Mouse (Mus musculus): ENCODE data around the gene Dynlrb1.

Dynlrb1 gene

DNA sequence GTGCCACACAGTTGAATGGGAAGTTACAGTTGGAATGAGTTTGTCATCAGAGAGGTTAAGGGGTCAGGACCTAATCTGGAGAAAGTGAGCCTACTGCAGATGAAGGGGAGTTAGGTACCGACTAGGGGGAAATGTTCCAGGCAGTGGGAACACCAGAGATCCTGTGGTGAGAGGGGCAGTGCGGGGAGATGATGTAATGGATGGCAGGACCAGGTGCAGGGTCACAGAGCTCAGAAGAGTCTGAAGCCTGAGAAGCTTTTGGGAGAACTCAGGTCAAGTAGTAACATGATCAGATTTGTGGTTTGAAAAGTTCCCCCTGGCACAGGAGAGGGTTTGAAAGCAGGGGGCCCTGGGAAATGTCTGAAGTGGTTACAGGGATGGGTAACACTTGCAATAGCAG lies 43.8 kb downstream of the Dynlrb1 start:
- DNase-seq (ENCODE audit: low spot score in 2 of 2), result no peak

- DNase-seq (ENCODE audit: low spot score in 2 of 2), result no peak
Measured at GRCm38 (mm10) chr2:155283793-155284192, 47.5 kb downstream of the Dynlrb1 start.

- DNase-seq (ENCODE audit: low spot score in 2 of 2), result no peak
Measured at GRCm38 (mm10) chr2:155284647-155285046, 48.3 kb downstream of the Dynlrb1 start.

DNA sequence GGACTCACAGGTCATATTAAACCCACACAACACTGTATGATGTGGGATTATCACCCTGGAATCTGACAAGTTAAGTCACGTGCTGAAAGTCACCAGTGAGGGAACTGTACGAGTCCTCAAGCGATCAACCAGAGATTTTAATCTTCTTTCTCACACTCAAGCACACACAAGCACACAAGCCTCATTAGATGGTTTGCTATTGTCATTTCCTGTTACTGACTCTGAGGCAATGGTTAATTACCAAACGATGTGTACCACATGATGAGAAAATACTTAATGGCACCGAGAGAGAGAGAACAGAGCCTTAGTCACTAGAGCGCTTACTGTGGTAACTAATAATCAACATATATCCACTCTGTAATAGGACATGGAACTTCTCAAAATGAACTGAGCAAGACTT lies 49.4 kb downstream of the Dynlrb1 start:
- no peak for DNase-seq (ENCODE audit: low spot score in 2 of 2)

- no peak for DNase-seq (ENCODE audit: low spot score in 2 of 2)
Measured at GRCm38 (mm10) chr2:155287456-155288250, 51.3 kb downstream of the Dynlrb1 start.

DNA sequence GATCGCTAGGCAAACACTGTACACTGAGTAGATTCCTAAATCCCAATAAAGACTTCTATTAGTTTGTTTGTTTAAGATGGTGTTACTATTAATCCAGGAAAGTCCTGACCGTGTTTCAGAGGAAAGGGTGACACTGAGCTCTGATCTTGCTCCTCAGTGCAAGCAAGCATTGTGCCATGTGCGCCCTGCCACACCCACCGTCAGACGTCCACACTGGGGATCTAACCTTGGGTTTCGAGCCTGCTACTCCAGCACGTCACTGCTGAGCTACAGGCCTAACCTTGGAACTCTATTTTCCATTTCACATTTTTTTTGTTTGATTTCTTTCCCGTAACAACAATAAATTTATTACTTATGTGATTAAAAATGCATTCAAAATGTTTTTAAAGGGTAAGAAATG lies 53.7 kb downstream of the Dynlrb1 start:
- no peak for DNase-seq (ENCODE audit: low spot score in 2 of 2)

GRCm38 (mm10) chr2:155293382-155293781 lies 57.0 kb downstream of the Dynlrb1 start:
- no peak for DNase-seq (ENCODE audit: low spot score in 2 of 2)

DNA sequence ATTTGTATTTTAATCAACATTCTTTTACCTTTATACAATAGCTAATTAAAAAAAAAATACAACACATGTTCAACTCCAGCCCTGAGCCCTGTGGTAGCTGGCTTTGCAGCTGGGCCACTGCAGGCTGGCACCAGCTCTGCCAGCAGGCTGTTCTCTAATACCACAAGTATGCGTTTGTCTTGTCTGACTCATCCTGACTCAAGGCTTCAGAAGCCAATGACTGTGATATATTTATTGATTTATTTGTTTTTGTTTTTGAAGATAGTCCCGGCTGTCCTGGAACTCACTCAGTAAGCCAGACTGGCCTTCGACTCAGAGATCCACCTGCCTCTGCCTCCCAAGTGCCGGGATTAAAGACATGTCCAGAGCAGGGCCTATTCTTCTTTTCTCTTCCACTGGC lies 57.6 kb downstream of the Dynlrb1 start:
- no peak for DNase-seq (ENCODE audit: low spot score in 2 of 2)

DNA sequence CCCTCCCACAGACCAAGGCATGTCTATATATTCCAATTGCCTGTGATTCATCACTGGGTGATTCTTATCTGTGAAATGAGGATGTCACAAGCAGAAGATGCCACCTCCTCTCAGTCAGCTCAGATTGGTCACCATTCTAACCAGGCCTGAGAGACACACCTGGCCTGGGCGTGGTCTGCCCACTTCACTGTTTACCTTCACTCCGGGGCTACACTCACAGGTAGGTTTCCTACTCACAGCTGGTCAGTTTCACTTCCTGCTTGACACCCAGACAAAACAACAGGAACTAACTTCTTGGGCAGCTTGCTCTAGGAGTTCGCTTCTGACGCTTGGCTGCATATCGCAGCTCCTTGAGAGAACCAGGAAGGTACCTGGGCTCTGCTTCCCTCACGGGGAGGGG lies 59.1 kb downstream of the Dynlrb1 start:
- peak in 1 of 2 experiments; percentile 37 for DNase-seq (ENCODE audit: low spot score in 2 of 2)

DNA sequence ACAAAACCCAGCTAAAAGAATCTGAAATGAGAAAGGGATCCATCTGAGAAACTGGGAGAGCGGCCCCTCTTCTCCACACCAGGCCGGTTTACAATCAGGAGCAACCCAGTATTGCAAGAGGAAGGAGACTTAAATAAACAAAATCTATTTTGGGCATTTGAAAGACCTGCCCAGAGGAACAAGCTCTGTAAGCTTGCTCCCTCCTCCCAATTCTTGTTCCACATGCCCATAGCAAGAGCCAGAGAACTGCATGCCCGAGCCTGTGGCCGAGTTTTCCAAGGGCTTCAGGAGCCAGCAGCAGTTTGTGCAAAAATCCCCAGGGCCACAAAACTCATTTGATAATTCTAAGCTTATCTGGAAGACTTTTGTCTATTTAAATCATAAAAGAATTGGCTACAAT lies 63.2 kb downstream of the Dynlrb1 start:
- peak in 1 of 2 experiments; percentile 59 for DNase-seq (ENCODE audit: low spot score in 2 of 2)

Data from urinary bladder, adult 18-20 months (tissue).